Mouse (Mus musculus) spleen, postnatal 14 days (tissue): ENCODE measurements around the gene Adra2c.

ENCODE experiments used
- DNase-seq, 2 experiments: peaks; one replicate each; pipeline ENCODE4 v3.0.0; 2021 to 2022; ENCODE audit warnings: low spot score in 2 of 2

The Adra2c gene

DNA sequence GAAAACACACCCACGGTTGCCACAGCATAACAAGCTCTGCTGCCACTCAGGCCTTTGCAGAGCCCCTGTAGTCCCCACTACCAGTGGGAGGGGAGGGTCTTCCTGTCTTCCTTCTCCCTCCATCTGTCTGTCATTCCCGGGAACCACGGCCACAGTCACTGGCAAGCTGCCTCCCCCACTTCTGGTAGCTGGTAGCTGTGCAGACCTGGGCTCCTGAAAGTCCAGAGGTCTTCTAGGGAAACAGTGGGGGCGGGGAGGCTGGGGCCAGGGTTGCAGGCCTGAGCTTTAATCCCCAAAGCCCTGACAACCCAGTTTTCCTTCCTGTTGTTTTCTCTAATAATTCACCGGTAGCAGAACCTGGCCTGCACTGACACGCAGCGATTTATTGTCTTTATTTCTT, 31.7 kb downstream of the Adra2c start:
- no peak for DNase-seq

- DNase-seq, result no peak
Observed at GRCm38 (mm10) chr5:35311738-35312250, 33.7 kb downstream of the Adra2c start.

- DNase-seq, result peak in 1 of 2 experiments; percentile 13
Observed at GRCm38 (mm10) chr5:35313231-35313821, 35.2 kb downstream of the Adra2c start.

DNA sequence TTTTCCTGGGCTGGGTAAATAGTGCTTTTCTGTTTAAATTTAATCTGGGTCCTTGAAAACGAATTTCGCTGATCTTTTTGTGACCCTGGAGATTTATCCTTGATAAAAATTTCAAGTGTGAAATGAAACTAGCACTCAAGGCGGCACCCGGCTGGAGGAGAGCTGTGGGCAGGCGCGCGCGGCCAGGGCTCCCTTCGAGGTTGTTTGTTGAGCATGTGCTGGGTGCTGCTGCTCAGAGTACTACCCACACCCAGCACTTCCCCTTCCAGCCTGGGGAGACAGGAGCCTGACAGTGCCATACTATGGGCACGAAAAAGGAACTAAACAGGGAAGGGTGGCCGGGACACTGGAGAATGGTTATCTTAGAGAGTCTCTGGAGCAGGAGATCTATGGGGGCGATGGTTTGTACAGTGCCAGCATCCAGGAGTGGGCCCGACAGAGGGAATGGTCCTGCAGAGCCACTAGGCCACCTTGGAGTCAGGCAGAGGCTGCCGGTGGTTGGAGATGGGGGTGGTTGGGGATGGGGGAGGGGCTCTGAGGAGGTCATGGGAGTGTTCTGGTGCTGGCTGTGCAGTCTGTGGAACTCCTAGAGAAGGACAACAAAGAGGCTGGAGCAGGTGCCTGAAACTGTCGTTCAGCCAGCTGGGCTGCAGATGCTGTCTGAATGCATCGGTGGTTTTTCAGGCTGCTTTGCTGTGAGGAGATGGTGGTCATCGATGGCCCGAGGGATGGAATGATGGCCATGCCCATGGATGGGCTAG, 35.9 kb downstream of the Adra2c start:
- DNase-seq, result peak in 1 of 2 experiments; percentile 14

DNA sequence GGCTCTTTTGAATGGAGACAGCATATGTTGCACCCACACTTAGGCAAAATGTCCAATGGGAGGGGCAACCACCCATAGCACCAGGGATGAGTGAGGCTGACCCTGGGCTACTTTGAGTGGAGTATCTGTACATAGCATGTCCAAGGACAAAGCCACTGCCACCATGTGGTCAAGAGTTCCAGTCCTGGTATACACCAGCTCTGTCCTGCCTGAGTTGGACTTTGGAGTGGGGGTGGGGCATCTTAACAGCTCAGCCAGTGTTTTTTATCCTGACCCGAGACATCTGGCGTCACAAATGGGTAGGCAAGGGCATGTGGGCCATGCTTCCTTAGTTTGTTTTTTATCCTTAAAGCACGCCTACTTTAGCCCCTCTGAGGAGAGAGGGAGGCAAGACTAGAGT, 36.5 kb downstream of the Adra2c start:
- DNase-seq, result no peak

- no peak for DNase-seq
Observed at GRCm38 (mm10) chr5:35315204-35315603, 37.1 kb downstream of the Adra2c start.

- DNase-seq, result no peak
Observed at GRCm38 (mm10) chr5:35320650-35321049, 42.5 kb downstream of the Adra2c start.

DNA sequence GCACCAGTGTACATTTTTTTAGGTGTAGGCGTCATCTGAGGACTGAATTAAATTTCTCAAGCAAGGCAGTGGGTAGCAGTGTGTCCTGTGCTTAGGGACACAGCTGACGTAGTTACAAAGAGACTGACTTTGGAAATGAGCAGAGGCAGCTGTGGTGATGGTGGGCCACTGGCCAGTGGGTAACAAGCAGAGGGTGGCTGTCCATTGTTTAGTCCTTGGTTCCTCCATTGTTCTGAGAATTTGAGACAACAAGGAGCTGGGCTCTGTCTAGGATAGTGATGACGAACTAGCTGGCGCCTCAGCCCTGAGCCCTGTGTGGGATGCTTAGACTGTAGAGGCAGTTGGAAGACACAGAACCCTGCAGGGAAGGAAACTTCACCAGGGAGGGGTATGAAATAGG, 52.7 kb downstream of the Adra2c start:
- DNase-seq, result no peak
